Mouse (Mus musculus) ES-Bruce4 (cell line): ENCODE data around the gene Shb. TPM values are rescaled to one million over a fixed set of nuclear protein-coding genes. Genes with fewer than 3 reads are reported as not detected.

Experiments used
- H3K27ac ChIP-seq: 2 replicates; pipeline ENCODE4 v1.5.1; 2012; ENCODE audit warnings: low read length, inconsistent platforms; ENCODE audit not compliant: insufficient read depth
- H3K27me3 ChIP-seq: 2 replicates; pipeline ENCODE4 v1.6.1; 2012; ENCODE audit warnings: mild to moderate bottlenecking, low read length, inconsistent platforms; ENCODE audit not compliant: control insufficient read depth, poor library complexity, insufficient read depth, severe bottlenecking
- H3K36me3 ChIP-seq: 2 replicates; pipeline ENCODE4 v1.6.1; 2012; ENCODE audit warnings: inconsistent platforms, mild to moderate bottlenecking, low read length, moderate library complexity; ENCODE audit not compliant: control insufficient read depth, poor library complexity, insufficient read depth, severe bottlenecking
- H3K4me1 ChIP-seq: one replicate; pipeline ENCODE4 v1.8.1; 2011; ENCODE audit warnings: low read length; ENCODE audit not compliant: control insufficient read depth, insufficient read depth
- H3K4me3 ChIP-seq: 2 replicates; pipeline ENCODE4 v1.5.1; 2011; ENCODE audit warnings: low read depth, mild to moderate bottlenecking, low read length
- H3K9ac ChIP-seq: 2 replicates; pipeline ENCODE4 v1.6.1; 2012; ENCODE audit warnings: low read depth, mild to moderate bottlenecking, inconsistent platforms; ENCODE audit not compliant: poor library complexity, severe bottlenecking
- H3K9me3 ChIP-seq: replicated peaks from 2 replicates; pipeline ENCODE4 v1.6.1; 2012; ENCODE audit warnings: mild to moderate bottlenecking, low read length, inconsistent platforms; ENCODE audit not compliant: control insufficient read depth, poor library complexity, insufficient read depth, severe bottlenecking
- CTCF ChIP-seq: IDR thresholded peaks from one replicate; pipeline ENCODE4 v1.8.1; 2011; ENCODE audit warnings: low read depth, low read length
- EP300 ChIP-seq: IDR thresholded peaks from 2 replicates; pipeline ENCODE4 v1.6.1; 2011; ENCODE audit warnings: low read depth, low read length; ENCODE audit not compliant: insufficient read depth
- POLR2A ChIP-seq: IDR thresholded peaks from one replicate; pipeline ENCODE4 v1.8.1; 2011; ENCODE audit warnings: low read length; ENCODE audit not compliant: insufficient read depth
- polyA plus RNA-seq: library from polyadenylated mRNA; stranded (reverse); fragments of >200 nt; gene quantifications from 2 replicates; pipeline ENCODE4 v1.2.4, GENCODE M21; 2011; ENCODE audit warnings: low read depth; ENCODE audit not compliant: missing spikeins, insufficient read depth, insufficient read length

The Shb gene
- polyA plus RNA-seq, 1 experiment: 27.4 TPM

- Histone ChIP-seq H3K4me3 (no peak overlapping the region), H3K27me3 (no peaks in the 10 kb centered on the region), H3K4me1 (peaks cover 16% of the 10 kb centered on the region), H3K9ac (no peak overlapping the region), H3K27ac (no peak overlapping the region), H3K36me3 (no peaks in the 10 kb centered on the region), H3K9me3 (no peaks in the 10 kb centered on the region)
- TF ChIP-seq EP300 (no peak), CTCF (no peak), POLR2A (no peak)
Observed at GRCm38 (mm10) chr4:45420733-45421132, 111.5 kb downstream of the Shb start.

- Histone ChIP-seq H3K4me1 (peaks cover 16% of the 10 kb centered on the region), H3K9me3 (no peaks in the 10 kb centered on the region), H3K9ac (no peak overlapping the region), H3K27ac (peak overlapping the region; percentile 42), H3K4me3 (no peak overlapping the region), H3K27me3 (no peaks in the 10 kb centered on the region), H3K36me3 (no peaks in the 10 kb centered on the region)
- TF ChIP-seq EP300: peak; percentile 38; the same call in 1 of the 2 replicates
- TF ChIP-seq CTCF: no peak
- no peak for TF ChIP-seq POLR2A
Observed at GRCm38 (mm10) chr4:45419051-45419450, 113.2 kb downstream of the Shb start.

- Histone ChIP-seq H3K9ac (0 out of 2 replicates have a peak overlapping the region, but pooled peaks have one; percentile 12), H3K27me3 (no peaks in the 10 kb centered on the region), H3K27ac (peak overlapping the region; percentile 20; the same call in 1 of the 2 replicates), H3K36me3 (no peaks in the 10 kb centered on the region), H3K4me3 (peak overlapping the region; percentile 29), H3K4me1 (peaks cover 12% of the 10 kb centered on the region), H3K9me3 (no peaks in the 10 kb centered on the region)
- no peak for TF ChIP-seq POLR2A
- TF ChIP-seq CTCF: peak; percentile 66
- peak; percentile 30; the same call in 1 of the 2 replicates for TF ChIP-seq EP300
Observed at GRCm38 (mm10) chr4:45418229-45418950, 113.9 kb downstream of the Shb start.

DNA sequence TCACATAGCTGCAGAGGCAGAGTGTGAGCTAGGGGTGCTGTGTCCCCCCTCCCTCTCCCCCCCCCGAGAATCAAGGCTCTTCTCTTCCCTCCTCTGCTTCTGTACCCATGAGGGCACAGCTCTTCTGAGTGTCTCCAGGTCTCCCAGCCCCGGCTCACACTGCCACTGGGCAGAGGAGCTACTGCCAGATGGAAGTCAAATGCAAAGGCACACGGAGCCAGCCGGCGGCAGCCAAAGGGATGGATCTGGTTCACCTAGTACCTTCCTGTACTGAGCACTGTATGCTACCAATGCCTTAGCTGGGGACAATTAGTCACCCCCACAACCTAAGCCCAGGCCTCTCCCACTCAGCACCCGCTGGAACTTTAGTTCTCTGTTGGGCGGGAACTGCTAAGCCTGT, 116.0 kb downstream of the Shb start:
- Histone ChIP-seq H3K4me1 (peaks cover 2% of the 10 kb centered on the region), H3K36me3 (no peaks in the 10 kb centered on the region), H3K4me3 (no peak overlapping the region), H3K9ac (no peak overlapping the region), H3K27ac (no peak overlapping the region), H3K9me3 (no peaks in the 10 kb centered on the region), H3K27me3 (no peaks in the 10 kb centered on the region)
- TF ChIP-seq POLR2A (no peak), EP300 (no peak), CTCF (no peak)

DNA sequence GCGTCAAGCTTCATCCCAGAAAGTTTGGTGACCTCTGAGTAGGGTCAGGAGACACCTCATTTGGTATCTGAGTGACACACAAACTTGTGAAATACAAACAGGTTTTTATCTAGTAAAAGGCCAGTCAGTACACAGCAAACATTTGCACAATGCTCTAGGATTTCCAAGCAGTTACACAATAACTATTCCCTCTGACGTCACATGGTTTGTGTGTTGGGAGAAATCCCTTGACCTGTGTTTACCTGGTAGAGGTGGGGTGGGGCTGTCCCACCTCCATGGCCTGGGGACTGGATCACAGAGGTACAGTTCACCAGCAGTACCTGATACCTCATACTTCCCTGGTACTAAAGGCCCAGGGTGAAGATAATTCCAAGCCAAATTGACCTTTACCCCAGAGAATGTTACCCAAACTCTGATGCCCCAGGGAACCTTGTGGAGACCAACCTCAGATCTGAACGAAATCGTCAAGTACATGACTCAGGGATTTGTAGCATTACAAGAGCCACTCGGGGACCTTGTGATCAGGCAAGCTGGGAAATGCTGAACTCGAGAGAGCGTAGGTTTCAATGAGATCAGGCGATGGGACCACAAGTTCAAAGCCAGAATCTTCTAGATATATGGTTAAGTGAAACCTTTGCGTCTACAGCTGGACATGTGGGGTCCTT, 118.5 kb downstream of the Shb start:
- Histone ChIP-seq H3K27ac (no peak overlapping the region), H3K27me3 (no peaks in the 10 kb centered on the region), H3K9ac (no peak overlapping the region), H3K9me3 (no peaks in the 10 kb centered on the region), H3K4me1 (no peaks in the 10 kb centered on the region), H3K36me3 (no peaks in the 10 kb centered on the region), H3K4me3 (no peak overlapping the region)
- TF ChIP-seq CTCF (no peak), POLR2A (no peak), EP300 (no peak)
